Mouse (Mus musculus) intestine, embryonic 14.5 days (tissue): ENCODE data around the gene Adarb2. TPM values are rescaled to one million over a fixed set of nuclear protein-coding genes. Genes with fewer than 3 reads are reported as not detected.

ENCODE experiments used
- ATAC-seq: fragments of 200-750 bp; cut with Nextera tagmentation; replicated peaks from 2 replicates; pipeline ENCODE4 v1.8.0; 2017; ENCODE audit warnings: low read depth, moderate number of reproducible peaks, moderate TSS enrichment, moderate library complexity; ENCODE audit not compliant: low FRiP score, low TSS enrichment
- DNase-seq: peaks from one replicate; pipeline ENCODE4 v3.0.0-alpha.2; 2018; ENCODE audit warnings: low spot score
- H3K27ac ChIP-seq: fragments of 300-500 bp; sonication (generic); 2 replicates; pipeline ENCODE4 v1.5.1; 2014; ENCODE audit warnings: low read depth, mild to moderate bottlenecking, control low read depth
- H3K27me3 ChIP-seq: fragments of 300-500 bp; sonication (generic); replicated peaks from 2 replicates; pipeline ENCODE4 v1.6.1; 2014; ENCODE audit warnings: low read length, control low read depth; ENCODE audit not compliant: control insufficient read depth, insufficient read depth
- H3K36me3 ChIP-seq: fragments of 300-500 bp; sonication (generic); 2 replicates; pipeline ENCODE4 v1.6.1; 2014; ENCODE audit warnings: low read length, control low read depth; ENCODE audit not compliant: control insufficient read depth, insufficient read depth
- H3K4me1 ChIP-seq: fragments of 300-500 bp; sonication (generic); replicated peaks from 2 replicates; pipeline ENCODE4 v1.6.1; 2014; ENCODE audit warnings: low read length, control low read depth, mixed read lengths; ENCODE audit not compliant: control insufficient read depth, insufficient read depth
- H3K4me2 ChIP-seq: fragments of 300-500 bp; sonication (generic); 2 replicates; pipeline ENCODE4 v1.6.1; 2014; ENCODE audit warnings: low read length
- H3K4me3 ChIP-seq: fragments of 300-500 bp; sonication (generic); 2 replicates; pipeline ENCODE4 v1.5.1; 2014; ENCODE audit warnings: low read depth, low read length, control low read depth, mixed read lengths
- H3K9ac ChIP-seq: fragments of 300-500 bp; sonication (generic); 2 replicates; pipeline ENCODE4 v1.6.1; 2014; ENCODE audit warnings: mild to moderate bottlenecking, low read length
- H3K9me3 ChIP-seq: fragments of 300-500 bp; sonication (generic); 2 replicates; pipeline ENCODE4 v1.6.1; 2016; ENCODE audit warnings: low read length, control low read depth; ENCODE audit not compliant: control insufficient read depth
- WGBS: fragments of 180-500 bp; shearing (Covaris S2); extraction: QIAGEN DNeasy Blood & Tissue Kit; methylation state at CpG from one replicate; pipeline ENCODE4 v1.1.7; 2014; 5-methylcytosine and 5-hydroxymethylcytosine counted together
- polyA plus RNA-seq: library from polyadenylated mRNA; unstranded; fragments of >200 nt; fragmentation: Nextera tagmentation; extraction: Ambion mirVana; gene quantifications from 2 replicates; pipeline ENCODE4 v1.2.1, GENCODE M21; 2014

Gene Adarb2
- polyA plus RNA-seq, 1 experiment from 2014 or later, result 1.7 TPM

- 85% methylated on average over 10 of the region's 10 CpGs for WGBS
- DNase-seq (no peak), ATAC-seq (no peak)
- H3K9me3 ChIP-seq, result no peaks in the 10 kb centered on the region
- H3K27me3 ChIP-seq, result no peaks in the 10 kb centered on the region
- no peak overlapping the region for H3K4me3 ChIP-seq
- no peaks in the 10 kb centered on the region for H3K4me1 ChIP-seq
- H3K27ac ChIP-seq, result no peak overlapping the region
- no peak overlapping the region for H3K4me2 ChIP-seq
- no peaks in the 10 kb centered on the region for H3K36me3 ChIP-seq
- no peak overlapping the region for H3K9ac ChIP-seq
These were observed 336.2 kb downstream of the Adarb2 start for GRCm38 (mm10) chr13:8538896-8539295.

- no peak overlapping the region for H3K4me3 ChIP-seq
- H3K27me3 ChIP-seq, result no peaks in the 10 kb centered on the region
- no peaks in the 10 kb centered on the region for H3K36me3 ChIP-seq
- H3K4me1 ChIP-seq, result no peaks in the 10 kb centered on the region
- H3K9me3 ChIP-seq, result no peaks in the 10 kb centered on the region
- no peak overlapping the region for H3K4me2 ChIP-seq
- no peak overlapping the region for H3K9ac ChIP-seq
- DNase-seq (no peak), ATAC-seq (no peak)
- 88% methylated on average over 2 of the region's 2 CpGs for WGBS
- no peak overlapping the region for H3K27ac ChIP-seq
These were observed 340.0 kb downstream of the Adarb2 start for GRCm38 (mm10) chr13:8542684-8543083.

GRCm38 (mm10) chr13:8552242-8552641, 349.6 kb downstream of the Adarb2 start:
- DNase-seq (no peak), ATAC-seq (no peak)
- Histone ChIP-seq H3K4me2 (no peak overlapping the region), H3K36me3 (no peaks in the 10 kb centered on the region), H3K9ac (no peak overlapping the region), H3K9me3 (no peaks in the 10 kb centered on the region), H3K27ac (no peak overlapping the region), H3K27me3 (no peaks in the 10 kb centered on the region), H3K4me1 (no peaks in the 10 kb centered on the region), H3K4me3 (no peak overlapping the region)
- WGBS, result 59% methylated on average over 2 of the region's 2 CpGs

GRCm38 (mm10) chr13:8557784-8558183, 355.1 kb downstream of the Adarb2 start:
- Histone ChIP-seq H3K4me3 (no peak overlapping the region), H3K9me3 (no peaks in the 10 kb centered on the region), H3K36me3 (no peaks in the 10 kb centered on the region), H3K4me1 (no peaks in the 10 kb centered on the region), H3K27me3 (no peaks in the 10 kb centered on the region), H3K9ac (no peak overlapping the region), H3K4me2 (no peak overlapping the region), H3K27ac (no peak overlapping the region)
- ATAC-seq, result no peak
- WGBS, result 67% methylated on average over 4 of the region's 4 CpGs
- no peak for DNase-seq

GRCm38 (mm10) chr13:8560485-8560884, 357.8 kb downstream of the Adarb2 start:
- Histone ChIP-seq H3K36me3 (no peaks in the 10 kb centered on the region), H3K4me2 (no peak overlapping the region), H3K4me3 (no peak overlapping the region), H3K9ac (no peak overlapping the region), H3K27me3 (no peaks in the 10 kb centered on the region), H3K9me3 (no peaks in the 10 kb centered on the region), H3K27ac (no peak overlapping the region), H3K4me1 (no peaks in the 10 kb centered on the region)
- DNase-seq (peak; percentile 29), ATAC-seq (no peak)

GRCm38 (mm10) chr13:8563161-8563560, 360.5 kb downstream of the Adarb2 start:
- Histone ChIP-seq H3K4me2 (no peak overlapping the region), H3K4me1 (no peaks in the 10 kb centered on the region), H3K4me3 (no peak overlapping the region), H3K9ac (no peak overlapping the region), H3K9me3 (no peaks in the 10 kb centered on the region), H3K27me3 (no peaks in the 10 kb centered on the region), H3K27ac (no peak overlapping the region), H3K36me3 (no peaks in the 10 kb centered on the region)
- WGBS, result 87% methylated on average over 7 of the region's 7 CpGs
- no peak for ATAC-seq
- no peak for DNase-seq

- WGBS, result 77% methylated on average over 15 of the region's 15 CpGs
- no peaks in the 10 kb centered on the region for H3K9me3 ChIP-seq
- H3K9ac ChIP-seq, result no peak overlapping the region
- no peaks in the 10 kb centered on the region for H3K4me1 ChIP-seq
- DNase-seq (no peak), ATAC-seq (no peak)
- no peaks in the 10 kb centered on the region for H3K27me3 ChIP-seq
- H3K36me3 ChIP-seq, result no peaks in the 10 kb centered on the region
- no peak overlapping the region for H3K27ac ChIP-seq
- H3K4me2 ChIP-seq, result no peak overlapping the region
- H3K4me3 ChIP-seq, result no peak overlapping the region
These were observed 364.7 kb downstream of the Adarb2 start for GRCm38 (mm10) chr13:8567111-8568026.

- H3K4me1 ChIP-seq, result no peaks in the 10 kb centered on the region
- WGBS, result 77% methylated on average over 13 of the region's 13 CpGs
- no peak for DNase-seq
- H3K27ac ChIP-seq, result no peak overlapping the region
- H3K27me3 ChIP-seq, result no peaks in the 10 kb centered on the region
- no peak for ATAC-seq
- no peaks in the 10 kb centered on the region for H3K36me3 ChIP-seq
- no peak overlapping the region for H3K9ac ChIP-seq
- H3K4me3 ChIP-seq, result no peak overlapping the region
- no peak overlapping the region for H3K4me2 ChIP-seq
- no peaks in the 10 kb centered on the region for H3K9me3 ChIP-seq
These were observed 367.6 kb downstream of the Adarb2 start for GRCm38 (mm10) chr13:8570269-8570668.

GRCm38 (mm10) chr13:8573908-8574307, 371.2 kb downstream of the Adarb2 start:
- DNase-seq (no peak), ATAC-seq (no peak)
- whole genome bisulfite sequencing, result 71% methylated on average over 12 of the region's 12 CpGs
- H3K4me2 ChIP-seq, result no peak overlapping the region
- no peaks in the 10 kb centered on the region for H3K9me3 ChIP-seq
- no peak overlapping the region for H3K27ac ChIP-seq
- H3K36me3 ChIP-seq, result no peaks in the 10 kb centered on the region
- no peak overlapping the region for H3K9ac ChIP-seq
- H3K27me3 ChIP-seq, result no peaks in the 10 kb centered on the region
- no peaks in the 10 kb centered on the region for H3K4me1 ChIP-seq
- no peak overlapping the region for H3K4me3 ChIP-seq
